In the genomic region with DNA sequence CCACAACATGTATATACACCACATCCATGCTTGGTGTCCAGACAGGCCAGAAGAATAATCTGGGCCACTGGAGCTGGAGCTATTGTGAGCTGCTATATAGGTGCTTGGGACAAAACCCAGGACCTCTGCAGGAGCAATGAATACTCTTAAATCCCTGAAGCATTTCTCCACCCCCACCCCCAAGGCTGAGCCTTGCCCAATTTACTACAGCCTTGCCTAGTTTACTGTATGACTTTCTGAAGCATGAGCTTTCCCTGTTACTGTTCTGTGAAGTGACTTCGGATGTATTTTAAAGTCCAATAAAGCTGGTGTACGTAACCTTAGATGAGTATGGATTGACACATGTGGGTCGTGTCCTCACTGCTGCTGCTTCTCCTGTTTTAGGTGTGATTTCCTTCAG, we compare ENCODE assay signal across 7 mouse cellular contexts. TPM values are rescaled to one million over a fixed set of nuclear protein-coding genes. Genes with fewer than 3 reads are reported as not detected.
DNase-seq lines count a peak whose midpoint lies in the region; ATAC-seq and TF ChIP-seq lines count a peak whose summit lies in the region.

No protein-coding gene starts in this region.

- no peaks in the 10 kb centered on the region for H3K27me3 ChIP-seq in CH12.LX (replicated peaks)
- no peaks in the 10 kb centered on the region for H3K27me3 ChIP-seq in ES-Bruce4 (ENCODE audit: control insufficient read depth, insufficient read depth, low read length, poor library complexity, severe bottlenecking)
- H3K27me3 ChIP-seq in heart, embryonic 13.5 days (replicated peaks) = no peaks in the 10 kb centered on the region
- H3K27me3 ChIP-seq in liver, embryonic 13.5 days = no peaks in the 10 kb centered on the region

- no peak for ATAC-seq in heart, embryonic 13.5 days (ENCODE audit: extremely low read depth, insufficient number of reproducible peaks, low FRiP score, low TSS enrichment)
- ATAC-seq in liver, embryonic 13.5 days (ENCODE audit: low read depth) = no peak

- H3K4me3 ChIP-seq in CH12.LX (replicated peaks in 1 of 3; ENCODE audit: low read depth in 2 of 3, low read length in 2 of 3, poor library complexity in 1 of 3) (peak overlapping the region; percentile 76 to 100 (median 77)), ES-Bruce4 (ENCODE audit: low read depth, low read length) (peak overlapping the region; percentile 47)
- H3K4me3 ChIP-seq in heart, embryonic 13.5 days = peak overlapping the region; percentile 84
- peak overlapping the region; percentile 96 for H3K4me3 ChIP-seq in liver, embryonic 13.5 days (replicated peaks)

- no peak for TF ChIP-seq RAD21 in CH12.LX (IDR thresholded peaks at IDR 0.05; ENCODE audit: low read depth, low read length)

- H3K36me3 ChIP-seq in CH12.LX (replicated peaks in 1 of 2; ENCODE audit: control insufficient read depth in 1 of 2, insufficient read depth in 1 of 2, low read length in 1 of 2) = peaks cover 27 to 43% of the 10 kb centered on the region in 2 experiments
- peaks cover 21% of the 10 kb centered on the region for H3K36me3 ChIP-seq in ES-Bruce4 (ENCODE audit: control insufficient read depth, insufficient read depth, low read length, poor library complexity, severe bottlenecking)
- peaks cover 52% of the 10 kb centered on the region for H3K36me3 ChIP-seq in heart, embryonic 13.5 days
- H3K36me3 ChIP-seq in liver, embryonic 13.5 days = peaks cover 50% of the 10 kb centered on the region

- TF ChIP-seq CTCF in CH12.LX (conservative IDR thresholded peaks at IDR 0.05 in 1 of 2, IDR thresholded peaks at IDR 0.05 in 1 of 2; ENCODE audit: low read depth in 2 of 2, low read length in 2 of 2) = no peak
- no peak for TF ChIP-seq CTCF in ES-Bruce4 (IDR thresholded peaks at IDR 0.05; ENCODE audit: low read depth, low read length)

- TF ChIP-seq POLR2A in CH12.LX (IDR thresholded peaks at IDR 0.05; ENCODE audit: low read depth, low read length) (no peak), ES-Bruce4 (IDR thresholded peaks at IDR 0.05; ENCODE audit: insufficient read depth, low read length) (no peak)

- peaks cover 4 to 25% of the 10 kb centered on the region in 2 experiments for H3K4me1 ChIP-seq in CH12.LX (ENCODE audit: control insufficient read depth in 1 of 2, insufficient read depth in 2 of 2)
- peaks cover 2% of the 10 kb centered on the region for H3K4me1 ChIP-seq in ES-Bruce4 (ENCODE audit: control insufficient read depth, insufficient read depth, low read length)
- peaks cover 20% of the 10 kb centered on the region for H3K4me1 ChIP-seq in heart, embryonic 13.5 days
- H3K4me1 ChIP-seq in liver, embryonic 13.5 days (replicated peaks) = peaks cover 43% of the 10 kb centered on the region

- H3K4me2 ChIP-seq in CH12.LX (ENCODE audit: insufficient read depth, low read depth, poor library complexity, severe bottlenecking) = peak overlapping the region; percentile 98
- H3K4me2 ChIP-seq in heart, embryonic 13.5 days = peak overlapping the region; percentile 71
- peak overlapping the region; percentile 92 for H3K4me2 ChIP-seq in liver, embryonic 13.5 days

- dilution Hi-C loops in CH12.LX (cut with MboI; ENCODE audit: extremely low pct_ligation_motif_present, extremely low pct_unique_long_range_greater_than_20kb, low sequenced_read_pairs) = no loop called here

- TF ChIP-seq EP300 in CH12.LX (IDR thresholded peaks at IDR 0.05; ENCODE audit: low read length) (no peak), ES-Bruce4 (IDR thresholded peaks at IDR 0.05; ENCODE audit: insufficient read depth, low read depth, low read length) (no peak)

- in situ Hi-C loops in CH12.LX (cut with MboI; ENCODE audit: low pct_ligation_motif_present, low pct_unique_long_range_greater_than_20kb, low sequenced_read_pairs) = no loop called here

- H3K9ac ChIP-seq in CH12.LX (ENCODE audit: insufficient read depth, low read depth) (peak overlapping the region; percentile 99), ES-Bruce4 (ENCODE audit: low read depth, poor library complexity, severe bottlenecking) (peak overlapping the region; percentile 85)
- peak overlapping the region; percentile 93 for H3K9ac ChIP-seq in heart, embryonic 13.5 days
- H3K9ac ChIP-seq in liver, embryonic 13.5 days = peak overlapping the region; percentile 95

- H3K79me2 ChIP-seq in CH12.LX (replicated peaks; ENCODE audit: control insufficient read depth, extremely low read depth, insufficient read depth, poor library complexity, severe bottlenecking) = peaks cover 52% of the 10 kb centered on the region

- no peak for DNase-seq in CH12.LX (ENCODE audit: extremely low read depth)
- no peak for DNase-seq in liver, embryonic 13.5 days
- DNase-seq in right cerebral cortex, postnatal 25 days = no peak
- no peak for DNase-seq in layer of hippocampus, adult 8-10 months (ENCODE audit: low spot score in 2 of 2)
- DNase-seq in embryo, embryonic 9.5 days (ENCODE audit: extremely low spot score) = no peak

- H3K27ac ChIP-seq in CH12.LX (ENCODE audit: insufficient read depth, low read depth) (peak overlapping the region; percentile 42; the same call in 1 of the 2 replicates), ES-Bruce4 (ENCODE audit: insufficient read depth, low read length) (peak overlapping the region; percentile 70)
- H3K27ac ChIP-seq in heart, embryonic 13.5 days (replicated peaks) = peak overlapping the region; percentile 98; the same call in 1 of the 2 replicates
- peak overlapping the region; percentile 0; the same call in 1 of the 2 replicates for H3K27ac ChIP-seq in liver, embryonic 13.5 days

- 73% methylated on average over 3 of the region's 3 CpGs for WGBS in heart, embryonic 13.5 days
- WGBS in liver, embryonic 13.5 days (ENCODE audit: insufficient replicate concordance) = 80% methylated on average over 3 of the region's 3 CpGs

- H3K9me3 ChIP-seq in CH12.LX (replicated peaks; ENCODE audit: low read length) = no peaks in the 10 kb centered on the region
- H3K9me3 ChIP-seq in ES-Bruce4 (replicated peaks; ENCODE audit: control insufficient read depth, insufficient read depth, low read length, poor library complexity, severe bottlenecking) = no peaks in the 10 kb centered on the region
- H3K9me3 ChIP-seq in heart, embryonic 13.5 days = no peaks in the 10 kb centered on the region
- no peaks in the 10 kb centered on the region for H3K9me3 ChIP-seq in liver, embryonic 13.5 days (replicated peaks)

TF ChIP-seq in CH12.LX, 34 proteins besides CTCF, POLR2A, EP300 and RAD21 (continues in another document):
- TF ChIP-seq E2F4 (IDR thresholded peaks at IDR 0.05; ENCODE audit: insufficient replicate concordance, low read depth, low read length) = no peak
- no peak for TF ChIP-seq HCFC1 (IDR thresholded peaks at IDR 0.05; ENCODE audit: low read depth, low read length)
- no peak for TF ChIP-seq ZC3H11A (IDR thresholded peaks at IDR 0.05; ENCODE audit: low read depth, low read length)
- TF ChIP-seq JUND (conservative IDR thresholded peaks at IDR 0.05; ENCODE audit: low read depth, low read length) = no peak
- no peak for TF ChIP-seq JUN (IDR thresholded peaks at IDR 0.05; ENCODE audit: insufficient read depth, low read depth, low read length)
- TF ChIP-seq CHD2 (IDR thresholded peaks at IDR 0.05; ENCODE audit: low read length) = no peak

RNA-seq across cellular contexts. Expression of gene Srcap, which starts 2.0 kb away (rescaled TPM):
- total RNA-seq in CH12.LX (2012; rRNA removed) = 18.5 and 19.9 TPM in 2 replicates
- total RNA-seq in CH12.LX (2014; rRNA removed) = 3.4 and 4.1 TPM in 2 replicates
- polyA plus RNA-seq in CH12.LX (2012; ENCODE audit: insufficient read length, low read depth) = 22.2 and 28.1 TPM in 2 replicates
- polyA plus RNA-seq in ES-Bruce4 (2011; ENCODE audit: insufficient read depth, insufficient read length, low read depth, missing spikeins) = 106 and 114 TPM in 2 replicates
- 30.9 and 33.1 TPM in 2 replicates for polyA plus RNA-seq in heart, embryonic 13.5 days (2015; fragmentation: Nextera tagmentation; extraction: Ambion mirVana)
- polyA plus RNA-seq in liver, embryonic 13.5 days (2015; fragmentation: Nextera tagmentation; extraction: Ambion mirVana) = 12.6 and 14.5 TPM in 2 replicates
- 100 to 1,000 TPM; 118 to 139 (median 120) TPM for total RNA-seq in layer of hippocampus, adult 8-10 months (2022)

RNA-seq across cellular contexts. Expression of gene Gm42715, which starts 5.6 kb away (rescaled TPM):
- 12.0 and 12.7 TPM in 2 replicates for total RNA-seq in CH12.LX (2012; rRNA removed)
- 2.0 and 5.8 TPM in 2 replicates for total RNA-seq in CH12.LX (2014; rRNA removed)
- polyA plus RNA-seq in CH12.LX (2012; ENCODE audit: insufficient read length, low read depth) = 13.6 and 14.1 TPM in 2 replicates
- 13.0 and 13.6 TPM in 2 replicates for polyA plus RNA-seq in ES-Bruce4 (2011; ENCODE audit: insufficient read depth, insufficient read length, low read depth, missing spikeins)
- polyA plus RNA-seq in heart, embryonic 13.5 days (2015; fragmentation: Nextera tagmentation; extraction: Ambion mirVana) = 9.4 TPM in 2 replicates
- 6.1 TPM in 2 replicates for polyA plus RNA-seq in liver, embryonic 13.5 days (2015; fragmentation: Nextera tagmentation; extraction: Ambion mirVana)
- total RNA-seq in layer of hippocampus, adult 8-10 months (2022) = 10 to 100 TPM in 1 of 4 experiments, 1 to 10 TPM in 3; 8.1 to 17.1 (median 9.6) TPM

RNA-seq across cellular contexts. Expression of gene Fbrs, which starts 34.8 kb away (rescaled TPM):
- total RNA-seq in CH12.LX (2012; rRNA removed) (14.4 and 15.4 TPM in 2 replicates), CH12.LX (2014; rRNA removed) (5.6 and 6.7 TPM in 2 replicates)
- polyA plus RNA-seq in CH12.LX (2012; ENCODE audit: insufficient read length, low read depth) (63.9 and 66.7 TPM in 2 replicates), ES-Bruce4 (2011; ENCODE audit: insufficient read depth, insufficient read length, low read depth, missing spikeins) (21.8 and 25.3 TPM in 2 replicates)
- 7.3 and 7.7 TPM in 2 replicates for polyA plus RNA-seq in heart, embryonic 13.5 days (2015; fragmentation: Nextera tagmentation; extraction: Ambion mirVana)
- polyA plus RNA-seq in liver, embryonic 13.5 days (2015; fragmentation: Nextera tagmentation; extraction: Ambion mirVana) = 3.6 and 3.7 TPM in 2 replicates
- 10 to 100 TPM; 56.2 to 72.2 (median 65.5) TPM for total RNA-seq in layer of hippocampus, adult 8-10 months (2022)

RNA-seq across cellular contexts. Expression of gene Tmem265, which starts 47.4 kb away (rescaled TPM):
- total RNA-seq in CH12.LX (2012; rRNA removed) = 0.93 TPM in 1 of 2 replicates, not detected in the other
- total RNA-seq in CH12.LX (2014; rRNA removed) = 2.3 and 3.0 TPM in 2 replicates
- polyA plus RNA-seq in CH12.LX (2012; ENCODE audit: insufficient read length, low read depth) = not detected in 2 replicates
- 2.9 and 3.2 TPM in 2 replicates for polyA plus RNA-seq in ES-Bruce4 (2011; ENCODE audit: insufficient read depth, insufficient read length, low read depth, missing spikeins)
- 0.47 and 3.5 TPM in 2 replicates for polyA plus RNA-seq in heart, embryonic 13.5 days (2015; fragmentation: Nextera tagmentation; extraction: Ambion mirVana)
- polyA plus RNA-seq in liver, embryonic 13.5 days (2015; fragmentation: Nextera tagmentation; extraction: Ambion mirVana) = 3.3 and 4.0 TPM in 2 replicates
- 1 to 10 TPM in 1 of 4 experiments, under 1 TPM in 1, not detected in 2; 0.78 to 1.7 TPM for total RNA-seq in layer of hippocampus, adult 8-10 months (2022)

RNA-seq across cellular contexts. Expression of gene Prr14, which starts 54.4 kb away (rescaled TPM):
- 10.4 and 11.3 TPM in 2 replicates for total RNA-seq in CH12.LX (2012; rRNA removed)
- total RNA-seq in CH12.LX (2014; rRNA removed) = 6.7 and 7.6 TPM in 2 replicates
- 26.2 and 31.3 TPM in 2 replicates for polyA plus RNA-seq in CH12.LX (2012; ENCODE audit: insufficient read length, low read depth)
- 45.3 and 48.0 TPM in 2 replicates for polyA plus RNA-seq in ES-Bruce4 (2011; ENCODE audit: insufficient read depth, insufficient read length, low read depth, missing spikeins)
- 27.3 and 27.7 TPM in 2 replicates for polyA plus RNA-seq in heart, embryonic 13.5 days (2015; fragmentation: Nextera tagmentation; extraction: Ambion mirVana)
- polyA plus RNA-seq in liver, embryonic 13.5 days (2015; fragmentation: Nextera tagmentation; extraction: Ambion mirVana) = 19.4 and 24.0 TPM in 2 replicates
- total RNA-seq in layer of hippocampus, adult 8-10 months (2022) = 10 to 100 TPM; 30.0 to 35.5 (median 34.0) TPM

Comparison
In these comparisons a context has a peak if more than half of its experiments do, and no peak if none do; other contexts are left out.
1. H3K27ac ChIP-seq: peak in every context shown above with its lines; median percentile 98 in heart, embryonic 13.5 days; 70 in ES-Bruce4; 42 in CH12.LX; 0 in liver, embryonic 13.5 days.